Mouse (Mus musculus) ES-E14 (cell line): ENCODE measurements around the gene Cdc42bpb.

Experiments
- CHD2 ChIP-seq: IDR thresholded peaks from 2 replicates; pipeline ENCODE4 v1.6.1; 2014; ENCODE audit warnings: mild to moderate bottlenecking, low read depth, low read length, inconsistent platforms
- HCFC1 ChIP-seq: IDR thresholded peaks from 2 replicates; pipeline ENCODE4 v1.6.1; 2012; ENCODE audit warnings: low read length, inconsistent platforms, borderline replicate concordance; ENCODE audit not compliant: insufficient read depth
- MAFK ChIP-seq: IDR thresholded peaks from 2 replicates; pipeline ENCODE4 v1.6.1; 2014; ENCODE audit warnings: mild to moderate bottlenecking, low read depth, low read length, inconsistent platforms; ENCODE audit not compliant: insufficient read depth
- ZC3H11A ChIP-seq: IDR thresholded peaks from 2 replicates; pipeline ENCODE4 v1.6.1; 2012; ENCODE audit warnings: low read depth, mild to moderate bottlenecking, inconsistent platforms, low read length, borderline replicate concordance

DNA sequence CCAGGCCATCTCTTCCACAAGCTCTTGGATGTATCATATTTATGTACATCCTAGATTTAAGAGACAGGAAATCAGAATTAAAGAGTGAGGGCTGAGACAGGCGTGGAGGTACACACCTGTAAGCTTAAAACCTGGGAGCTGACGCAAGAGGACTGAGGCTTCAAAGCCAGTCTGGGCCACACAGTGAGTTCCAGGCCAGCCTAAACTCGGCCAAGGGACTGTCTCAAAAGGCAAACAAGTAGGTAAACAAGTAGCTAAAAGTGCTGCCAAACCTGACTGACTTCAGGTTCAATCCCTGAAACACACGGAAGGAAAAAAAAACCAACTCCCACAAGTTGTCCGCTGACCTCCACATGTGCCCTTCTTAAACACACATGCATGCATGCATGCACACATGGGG is 23.4 kb downstream of the Cdc42bpb start:
- TF ChIP-seq CHD2 (no peak), HCFC1 (no peak), MAFK (no peak), ZC3H11A (no peak)
